Mouse (Mus musculus) heart, embryonic 16.5 days (tissue): ENCODE measurements around the gene Mif4gd. TPM values are rescaled to one million over a fixed set of nuclear protein-coding genes. Genes with fewer than 3 reads are reported as not detected.

ENCODE experiments used
- ATAC-seq: fragments of 200-750 bp; cut with Nextera tagmentation; replicated peaks from 2 replicates; pipeline ENCODE4 v1.8.0; 2017; ENCODE audit warnings: moderate number of reproducible peaks; ENCODE audit not compliant: insufficient read depth, low FRiP score; ENCODE audit errors: extremely low read depth
- H3K27ac ChIP-seq: fragments of 300-500 bp; sonication (generic); 2 replicates; pipeline ENCODE4 v1.5.1; 2014; ENCODE audit warnings: mild to moderate bottlenecking, low read length, control low read depth, moderate library complexity
- H3K27me3 ChIP-seq: fragments of 300-500 bp; sonication (generic); 2 replicates; pipeline ENCODE4 v1.6.1; 2014; ENCODE audit warnings: low read length, mixed read lengths; ENCODE audit not compliant: control insufficient read depth, insufficient read depth
- H3K36me3 ChIP-seq: fragments of 300-500 bp; sonication (generic); 2 replicates; pipeline ENCODE4 v1.6.1; 2014; ENCODE audit not compliant: control insufficient read depth, insufficient read depth
- H3K4me1 ChIP-seq: fragments of 300-500 bp; sonication (generic); 2 replicates; pipeline ENCODE4 v1.6.1; 2014; ENCODE audit warnings: low read length, mixed read lengths; ENCODE audit not compliant: control insufficient read depth, insufficient read depth
- H3K4me2 ChIP-seq: fragments of 300-500 bp; sonication (generic); 2 replicates; pipeline ENCODE4 v1.6.1; 2014; ENCODE audit warnings: low read depth, mild to moderate bottlenecking, control low read depth, low read length
- H3K4me3 ChIP-seq: fragments of 300-500 bp; sonication (generic); 2 replicates; pipeline ENCODE4 v1.5.1; 2014; ENCODE audit warnings: mild to moderate bottlenecking, control low read depth, low read length
- H3K9ac ChIP-seq: fragments of 300-500 bp; sonication (generic); 2 replicates; pipeline ENCODE4 v1.6.1; 2014; ENCODE audit warnings: low read length, control low read depth
- H3K9me3 ChIP-seq: fragments of 300-500 bp; sonication (generic); replicated peaks from 2 replicates; pipeline ENCODE4 v1.6.1; 2016; ENCODE audit warnings: low read length; ENCODE audit not compliant: control insufficient read depth
- WGBS: fragments of 180-500 bp; shearing (Covaris S2); extraction: QIAGEN DNeasy Blood & Tissue Kit; methylation state at CpG from one replicate; pipeline ENCODE4 v1.1.7; 2014; 5-methylcytosine and 5-hydroxymethylcytosine counted together
- polyA plus RNA-seq: library from polyadenylated mRNA; unstranded; fragments of >200 nt; fragmentation: Nextera tagmentation; extraction: Ambion mirVana; gene quantifications from 2 replicates; pipeline ENCODE4 v1.2.1, GENCODE M21; 2015

Gene Mif4gd
- polyA plus RNA-seq, 1 experiment from 2014 or later, result 42.0 TPM

- 46% methylated on average over 16 of the region's 16 CpGs for WGBS
- H3K4me2 ChIP-seq, result no peak overlapping the region
- ATAC-seq, result no peak
- no peak overlapping the region for H3K4me3 ChIP-seq
- no peak overlapping the region for H3K9ac ChIP-seq
- no peaks in the 10 kb centered on the region for H3K27me3 ChIP-seq
- no peaks in the 10 kb centered on the region for H3K9me3 ChIP-seq
- H3K36me3 ChIP-seq, result no peaks in the 10 kb centered on the region
- H3K27ac ChIP-seq, result no peak overlapping the region
- peaks cover 3% of the 10 kb centered on the region for H3K4me1 ChIP-seq
Measured at GRCm38 (mm10) chr11:115630532-115631504, 18.0 kb upstream of the Mif4gd start.

- no peaks in the 10 kb centered on the region for H3K27me3 ChIP-seq
- no peaks in the 10 kb centered on the region for H3K9me3 ChIP-seq
- no peak overlapping the region for H3K9ac ChIP-seq
- WGBS, result 83% methylated on average over 13 of the region's 13 CpGs
- H3K4me1 ChIP-seq, result peaks cover 3% of the 10 kb centered on the region
- H3K4me3 ChIP-seq, result no peak overlapping the region
- H3K27ac ChIP-seq, result no peak overlapping the region
- no peak for ATAC-seq
- no peaks in the 10 kb centered on the region for H3K36me3 ChIP-seq
- no peak overlapping the region for H3K4me2 ChIP-seq
Measured at GRCm38 (mm10) chr11:115629734-115630531, 17.2 kb upstream of the Mif4gd start.

- no peak for ATAC-seq
- peaks cover 3% of the 10 kb centered on the region for H3K4me1 ChIP-seq
- WGBS, result 46% methylated on average over 13 of the region's 13 CpGs
- peak overlapping the region; percentile 60 for H3K9ac ChIP-seq
- H3K4me2 ChIP-seq, result peak overlapping the region; percentile 64
- H3K36me3 ChIP-seq, result 0 out of 2 replicates have a peak, but pooled peaks cover 2% of the 10 kb centered on the region
- no peaks in the 10 kb centered on the region for H3K27me3 ChIP-seq
- peak overlapping the region; percentile 38; the same call in 1 of the 2 replicates for H3K27ac ChIP-seq
- H3K9me3 ChIP-seq, result no peaks in the 10 kb centered on the region
- H3K4me3 ChIP-seq, result peak overlapping the region; percentile 81
Measured at GRCm38 (mm10) chr11:115628465-115629101, 15.8 kb upstream of the Mif4gd start.

- H3K9me3 ChIP-seq, result no peaks in the 10 kb centered on the region
- H3K4me1 ChIP-seq, result peaks cover 3% of the 10 kb centered on the region
- peak within 1 kb of the TSS; percentile 82 for H3K9ac ChIP-seq
- peak within 1 kb of the TSS; percentile 81 for H3K4me3 ChIP-seq
- peak; percentile 99 for ATAC-seq
- peaks cover 5% of the 10 kb centered on the region for H3K36me3 ChIP-seq
- peak within 1 kb of the TSS; percentile 47 for H3K27ac ChIP-seq
- WGBS, result under 1% methylated on average over 47 of the region's 47 CpGs
- H3K4me2 ChIP-seq, result peak within 1 kb of the TSS; percentile 86
- H3K27me3 ChIP-seq, result no peaks in the 10 kb centered on the region
Measured at GRCm38 (mm10) chr11:115627705-115628464, 15.1 kb upstream of the Mif4gd start, which contains the start of gene Slc25a19. TSS of gene Slc25a19 (minus strand) at chr11:115628295.

GRCm38 (mm10) chr11:115626824-115627616 lies 14.3 kb upstream of the Mif4gd start:
- ATAC-seq, result no peak
- H3K9me3 ChIP-seq, result no peaks in the 10 kb centered on the region
- peak overlapping the region; percentile 47 for H3K27ac ChIP-seq
- peak overlapping the region; percentile 82 for H3K9ac ChIP-seq
- H3K4me3 ChIP-seq, result peak overlapping the region; percentile 81
- H3K36me3 ChIP-seq, result peaks cover 11% of the 10 kb centered on the region
- peak overlapping the region; percentile 86 for H3K4me2 ChIP-seq
- WGBS, result 46% methylated on average over 11 of the region's 11 CpGs
- no peaks in the 10 kb centered on the region for H3K27me3 ChIP-seq
- H3K4me1 ChIP-seq, result peaks cover 3% of the 10 kb centered on the region

- peaks cover 3% of the 10 kb centered on the region for H3K4me1 ChIP-seq
- H3K9ac ChIP-seq, result no peak overlapping the region
- no peaks in the 10 kb centered on the region for H3K27me3 ChIP-seq
- H3K4me3 ChIP-seq, result no peak overlapping the region
- no peak overlapping the region for H3K27ac ChIP-seq
- H3K9me3 ChIP-seq, result no peaks in the 10 kb centered on the region
- no peak overlapping the region for H3K4me2 ChIP-seq
- peaks cover 13% of the 10 kb centered on the region for H3K36me3 ChIP-seq
- no peak for ATAC-seq
- 74% methylated on average over 9 of the region's 9 CpGs for WGBS
Measured at GRCm38 (mm10) chr11:115625877-115626276, 13.1 kb upstream of the Mif4gd start.

- H3K36me3 ChIP-seq, result peaks cover 22% of the 10 kb centered on the region
- no peaks in the 10 kb centered on the region for H3K27me3 ChIP-seq
- no peak overlapping the region for H3K27ac ChIP-seq
- ATAC-seq, result no peak
- H3K4me1 ChIP-seq, result peaks cover 3% of the 10 kb centered on the region
- H3K4me2 ChIP-seq, result no peak overlapping the region
- no peak overlapping the region for H3K4me3 ChIP-seq
- 73% methylated on average over 9 of the region's 9 CpGs for WGBS
- no peaks in the 10 kb centered on the region for H3K9me3 ChIP-seq
- H3K9ac ChIP-seq, result no peak overlapping the region
Measured at GRCm38 (mm10) chr11:115623487-115624070, 10.8 kb upstream of the Mif4gd start.
